Mouse (Mus musculus) central nervous system, embryonic 18 days (tissue): ENCODE data around the gene Lrfn5. TPM values are rescaled to one million over a fixed set of nuclear protein-coding genes. Genes with fewer than 3 reads are reported as not detected.

Experiments used
- polyA plus RNA-seq: library from polyadenylated mRNA; depleted of rRNA; stranded (reverse); fragments of >200 nt; gene quantifications from 2 replicates; pipeline ENCODE4 v1.2.3, GENCODE M21; 2012; rRNA removed

Gene Lrfn5
- 64.1 and 65.5 TPM in 2 replicates for polyA plus RNA-seq

GRCm38 (mm10) chr12:61522829-61523370, at the start of gene Lrfn5:
Gene Lrfn5 (plus strand): TSS chr12:61523150.

